Mouse (Mus musculus) MEL (cell line): Measurements from ENCODE around the gene Cep85l.

Experiments used
- ELF1 ChIP-seq: IDR thresholded peaks from 2 replicates; pipeline ENCODE4 v1.6.1; 2014; ENCODE audit warnings: low read depth, mild to moderate bottlenecking, inconsistent platforms, low read length, improper control_type of control experiment, moderate library complexity
- GATA1 ChIP-seq: IDR thresholded peaks from 2 replicates; pipeline ENCODE4 v1.6.1; 2011; ENCODE audit warnings: low read depth, low read length, improper control_type of control experiment
- NELFE ChIP-seq: IDR thresholded peaks from 2 replicates; pipeline ENCODE4 v1.6.1; 2011; ENCODE audit warnings: low read depth, low read length, improper control_type of control experiment

GRCm38 (mm10) chr10:53337162-53337923 lies 42.4 kb downstream of the Cep85l start, which contains the start of gene Pln:
- TF ChIP-seq GATA1 (no peak; the same call in 1 of the 2 replicates), NELFE (no peak), ELF1 (no peak)
